Mouse (Mus musculus) ES-Bruce4 (cell line): ENCODE results near the gene Dagla. TPM values are rescaled to one million over a fixed set of nuclear protein-coding genes. Genes with fewer than 3 reads are reported as not detected.

ENCODE experiments used
- H3K27ac ChIP-seq: 2 replicates; pipeline ENCODE4 v1.5.1; 2012; ENCODE audit warnings: low read length, inconsistent platforms; ENCODE audit not compliant: insufficient read depth
- H3K27me3 ChIP-seq: 2 replicates; pipeline ENCODE4 v1.6.1; 2012; ENCODE audit warnings: mild to moderate bottlenecking, low read length, inconsistent platforms; ENCODE audit not compliant: control insufficient read depth, poor library complexity, insufficient read depth, severe bottlenecking
- H3K36me3 ChIP-seq: 2 replicates; pipeline ENCODE4 v1.6.1; 2012; ENCODE audit warnings: inconsistent platforms, mild to moderate bottlenecking, low read length, moderate library complexity; ENCODE audit not compliant: control insufficient read depth, poor library complexity, insufficient read depth, severe bottlenecking
- H3K4me1 ChIP-seq: one replicate; pipeline ENCODE4 v1.8.1; 2011; ENCODE audit warnings: low read length; ENCODE audit not compliant: control insufficient read depth, insufficient read depth
- H3K4me3 ChIP-seq: 2 replicates; pipeline ENCODE4 v1.5.1; 2011; ENCODE audit warnings: low read depth, mild to moderate bottlenecking, low read length
- H3K9ac ChIP-seq: 2 replicates; pipeline ENCODE4 v1.6.1; 2012; ENCODE audit warnings: low read depth, mild to moderate bottlenecking, inconsistent platforms; ENCODE audit not compliant: poor library complexity, severe bottlenecking
- H3K9me3 ChIP-seq: replicated peaks from 2 replicates; pipeline ENCODE4 v1.6.1; 2012; ENCODE audit warnings: mild to moderate bottlenecking, low read length, inconsistent platforms; ENCODE audit not compliant: control insufficient read depth, poor library complexity, insufficient read depth, severe bottlenecking
- CTCF ChIP-seq: IDR thresholded peaks from one replicate; pipeline ENCODE4 v1.8.1; 2011; ENCODE audit warnings: low read depth, low read length
- EP300 ChIP-seq: IDR thresholded peaks from 2 replicates; pipeline ENCODE4 v1.6.1; 2011; ENCODE audit warnings: low read depth, low read length; ENCODE audit not compliant: insufficient read depth
- POLR2A ChIP-seq: IDR thresholded peaks from one replicate; pipeline ENCODE4 v1.8.1; 2011; ENCODE audit warnings: low read length; ENCODE audit not compliant: insufficient read depth
- polyA plus RNA-seq: library from polyadenylated mRNA; stranded (reverse); fragments of >200 nt; gene quantifications from 2 replicates; pipeline ENCODE4 v1.2.4, GENCODE M21; 2011; ENCODE audit warnings: low read depth; ENCODE audit not compliant: missing spikeins, insufficient read depth, insufficient read length

Gene Dagla
- polyA plus RNA-seq = 1.2 and 1.6 TPM in 2 replicates

DNA sequence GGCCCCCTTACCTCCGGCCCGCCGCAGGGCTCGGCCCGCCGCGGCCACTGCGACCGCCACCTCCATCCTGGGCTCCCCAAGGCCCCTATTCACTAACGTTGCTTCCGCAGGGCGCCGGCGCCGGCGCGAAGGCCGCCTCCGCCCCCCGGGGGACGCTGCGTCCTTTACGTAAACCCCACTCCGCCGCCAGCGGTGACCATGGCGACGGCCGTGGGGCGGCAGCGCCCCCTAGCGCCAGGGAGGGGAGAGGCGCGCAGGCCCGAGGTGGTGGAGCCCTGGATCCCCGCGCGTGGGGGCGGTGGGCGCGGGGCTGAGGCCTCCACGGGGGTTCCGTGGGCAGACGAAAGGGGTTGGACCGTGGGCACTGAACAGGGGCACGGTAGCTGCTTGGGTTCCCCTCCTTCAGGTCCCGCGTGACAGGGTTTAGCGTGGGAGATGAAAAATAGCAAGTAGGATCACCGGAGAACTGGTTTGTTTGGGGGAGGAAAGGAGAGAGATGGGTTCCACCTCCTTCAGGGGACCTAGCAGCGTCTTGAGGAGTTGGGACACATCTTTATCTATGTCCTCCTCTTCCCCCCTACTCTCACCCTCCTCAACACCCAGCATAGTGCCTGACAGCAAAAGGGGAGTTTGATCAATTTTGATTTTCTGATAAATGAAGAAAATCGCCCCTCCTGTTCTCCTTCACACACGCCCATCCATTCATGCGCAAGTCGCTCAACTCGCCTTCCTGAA lies at the start of gene Dagla:
Dagla (minus strand) TSS at position 68 of the 735 bp plus-strand sequence.
- TF ChIP-seq CTCF (peak; percentile 67), EP300 (no peak), POLR2A (no peak)

DNA sequence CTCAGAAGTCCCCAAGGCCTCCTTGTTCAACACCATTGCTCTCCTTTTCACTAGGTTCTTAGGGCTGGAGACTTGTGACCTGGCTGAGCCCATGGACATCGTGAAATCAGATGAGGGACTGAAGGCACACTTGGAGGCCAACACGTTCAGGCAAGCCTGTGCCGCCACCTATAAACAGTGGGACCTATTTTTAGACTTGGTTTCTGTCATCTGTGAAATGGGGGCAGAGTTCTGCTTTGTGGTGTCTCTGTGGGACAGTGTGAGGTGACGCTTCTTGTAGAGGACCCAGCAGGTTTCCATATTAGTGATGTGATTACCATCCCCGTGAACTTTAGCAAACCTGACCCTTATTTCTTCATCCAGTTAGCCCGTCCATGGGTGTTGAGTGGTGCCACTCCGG lies 47.5 kb upstream of the Dagla start:
- Histone ChIP-seq H3K27ac (no peak overlapping the region), H3K4me1 (peaks cover 2% of the 10 kb centered on the region), H3K4me3 (no peak overlapping the region), H3K9me3 (no peaks in the 10 kb centered on the region), H3K27me3 (no peaks in the 10 kb centered on the region), H3K36me3 (no peaks in the 10 kb centered on the region), H3K9ac (no peak overlapping the region)
- TF ChIP-seq POLR2A (no peak), CTCF (no peak), EP300 (no peak)

More for the DNA sequence above, at the start of gene Dagla:
- Histone ChIP-seq H3K4me3 (peak within 1 kb of the TSS; percentile 38), H3K9ac (peak within 1 kb of the TSS; percentile 50; the same call in 1 of the 2 replicates), H3K36me3 (no peaks in the 10 kb centered on the region), H3K27ac (no peak within 1 kb of the TSS), H3K4me1 (no peaks in the 10 kb centered on the region), H3K9me3 (no peaks in the 10 kb centered on the region), H3K27me3 (no peaks in the 10 kb centered on the region)

DNA sequence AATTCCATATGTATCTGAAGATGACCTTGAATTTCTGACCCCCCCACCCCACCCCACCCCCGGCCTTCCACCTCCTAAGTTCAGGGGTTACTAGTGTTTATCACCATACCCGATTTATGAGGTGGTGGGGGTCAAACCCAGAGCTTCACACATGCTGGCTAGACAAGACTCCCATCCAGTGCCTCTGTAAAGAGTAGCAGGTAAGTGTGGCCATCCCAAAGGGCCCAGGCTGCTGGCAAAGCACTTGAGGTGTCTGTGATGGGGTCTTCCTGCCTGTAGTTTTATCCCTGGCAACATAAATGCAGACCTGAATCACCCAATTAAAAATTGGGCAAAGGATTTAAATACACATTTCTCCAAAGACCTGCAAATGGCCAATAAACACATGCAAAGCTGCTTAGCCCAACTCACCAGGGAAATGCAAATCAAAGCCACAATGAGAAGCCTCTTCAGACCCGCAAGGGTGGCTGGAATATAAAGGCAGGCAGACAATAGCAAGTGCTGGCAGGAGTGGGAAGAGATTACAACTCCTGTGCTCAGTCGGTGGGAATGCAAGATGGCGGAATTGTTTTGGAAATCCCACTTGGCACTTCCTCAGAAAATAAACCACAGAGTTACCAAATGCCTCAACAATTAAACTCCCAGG lies 43.1 kb upstream of the Dagla start:
- Histone ChIP-seq H3K9ac (no peak overlapping the region), H3K4me1 (peaks cover 2% of the 10 kb centered on the region), H3K27ac (no peak overlapping the region), H3K9me3 (no peaks in the 10 kb centered on the region), H3K27me3 (no peaks in the 10 kb centered on the region), H3K4me3 (no peak overlapping the region), H3K36me3 (no peaks in the 10 kb centered on the region)
- no peak for TF ChIP-seq CTCF
- no peak for TF ChIP-seq POLR2A
- TF ChIP-seq EP300 = 0 out of 2 replicates have a peak, but pooled peaks have one; percentile 46

DNA sequence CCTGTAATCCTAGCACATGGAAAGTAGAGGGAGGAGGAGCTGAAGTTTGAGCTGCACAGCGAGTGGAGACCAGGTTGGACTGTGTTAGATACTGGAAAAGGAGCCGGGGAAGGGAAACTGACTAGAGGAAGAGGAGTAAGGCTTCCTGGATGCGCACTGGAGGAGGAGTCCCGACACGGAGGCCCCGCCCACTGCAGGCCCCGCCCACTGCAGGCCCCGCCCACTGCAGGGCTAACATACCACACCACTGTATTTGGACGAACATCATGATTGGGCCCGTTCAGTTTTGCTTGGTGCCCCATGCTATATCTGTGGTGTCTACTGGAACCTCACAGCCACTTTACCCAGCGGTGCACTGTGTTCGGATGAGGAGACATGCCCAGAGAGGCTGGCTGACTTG lies 41.0 kb upstream of the Dagla start:
- Histone ChIP-seq H3K9ac (no peak overlapping the region), H3K27me3 (no peaks in the 10 kb centered on the region), H3K4me3 (peak overlapping the region; percentile 2; the same call in 1 of the 2 replicates), H3K27ac (no peak overlapping the region), H3K4me1 (peaks cover 2% of the 10 kb centered on the region), H3K36me3 (no peaks in the 10 kb centered on the region), H3K9me3 (no peaks in the 10 kb centered on the region)
- TF ChIP-seq EP300 (no peak), POLR2A (no peak), CTCF (no peak)

DNA sequence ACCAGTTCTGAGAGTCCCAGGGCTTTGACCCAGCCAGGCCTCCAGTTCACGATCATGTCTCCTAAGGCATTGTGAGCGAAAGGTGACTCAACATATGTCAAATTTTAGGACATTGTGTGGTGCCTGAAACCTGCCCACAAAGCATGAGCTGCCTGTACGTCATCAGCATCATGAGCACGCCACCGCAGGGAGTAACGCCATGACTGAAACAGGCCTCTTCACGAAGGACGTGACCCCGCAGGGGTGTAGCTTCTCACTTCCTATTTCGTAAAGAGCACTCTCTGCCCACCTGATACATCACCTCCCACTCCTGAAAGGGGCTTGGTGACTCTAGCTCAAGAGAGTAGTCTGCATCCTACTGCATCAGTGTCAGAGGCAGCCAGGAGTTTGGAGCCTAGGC lies 39.2 kb upstream of the Dagla start:
- Histone ChIP-seq H3K27me3 (no peaks in the 10 kb centered on the region), H3K36me3 (no peaks in the 10 kb centered on the region), H3K9ac (no peak overlapping the region), H3K9me3 (no peaks in the 10 kb centered on the region), H3K4me3 (no peak overlapping the region), H3K27ac (no peak overlapping the region), H3K4me1 (peaks cover 2% of the 10 kb centered on the region)
- TF ChIP-seq CTCF = no peak
- no peak for TF ChIP-seq POLR2A
- no peak for TF ChIP-seq EP300

DNA sequence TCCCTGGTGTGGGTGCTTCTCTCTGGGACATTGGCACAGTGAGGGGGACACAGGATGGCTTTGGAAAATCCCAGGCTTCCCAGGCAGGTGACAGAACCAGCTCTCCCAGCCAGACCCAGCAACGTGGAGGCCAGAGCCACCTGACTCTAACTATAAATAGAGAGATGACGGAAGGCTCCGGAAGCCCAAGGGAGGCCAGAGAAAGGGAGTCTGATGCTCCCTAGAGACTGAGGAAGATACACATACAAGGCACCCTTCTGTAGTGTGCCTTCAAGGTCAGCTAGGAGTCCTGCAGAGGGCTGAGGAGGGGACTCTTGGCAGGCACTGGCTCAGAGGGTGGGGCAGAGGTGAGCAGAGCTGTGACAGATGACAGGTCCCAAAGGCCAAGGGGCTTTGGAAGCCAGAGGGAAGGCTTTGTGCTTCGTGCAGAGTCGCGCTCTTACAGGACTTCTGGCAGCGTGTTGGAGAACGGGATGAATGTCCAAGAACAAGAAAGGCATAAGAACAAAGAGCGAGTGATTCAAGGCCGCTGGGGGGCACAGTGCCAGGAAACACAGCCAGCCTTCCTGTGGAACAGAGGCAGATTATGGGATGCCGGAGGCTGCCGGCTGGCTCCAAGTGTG lies 37.3 kb upstream of the Dagla start:
- no peak overlapping the region for H3K4me3 ChIP-seq
- TF ChIP-seq EP300 (no peak), CTCF (no peak), POLR2A (no peak)
- no peaks in the 10 kb centered on the region for H3K9me3 ChIP-seq
- H3K27ac ChIP-seq = no peak overlapping the region
- H3K36me3 ChIP-seq = no peaks in the 10 kb centered on the region
- H3K27me3 ChIP-seq = no peaks in the 10 kb centered on the region
- no peak overlapping the region for H3K9ac ChIP-seq
- peaks cover 2% of the 10 kb centered on the region for H3K4me1 ChIP-seq
